Mouse (Mus musculus) erythroblast, embryonic 14.5 days (primary cell): ENCODE data around the gene Pomc.

Experiments
- GATA1 ChIP-seq: IDR thresholded peaks from 2 replicates; pipeline ENCODE4 v1.6.1; 2012; ENCODE audit warnings: low read length, inconsistent platforms, mixed read lengths
- TAL1 ChIP-seq: IDR thresholded peaks from 3 replicates; pipeline ENCODE4 v1.6.1; 2012; ENCODE audit warnings: low read length, inconsistent platforms, mixed read lengths

DNA sequence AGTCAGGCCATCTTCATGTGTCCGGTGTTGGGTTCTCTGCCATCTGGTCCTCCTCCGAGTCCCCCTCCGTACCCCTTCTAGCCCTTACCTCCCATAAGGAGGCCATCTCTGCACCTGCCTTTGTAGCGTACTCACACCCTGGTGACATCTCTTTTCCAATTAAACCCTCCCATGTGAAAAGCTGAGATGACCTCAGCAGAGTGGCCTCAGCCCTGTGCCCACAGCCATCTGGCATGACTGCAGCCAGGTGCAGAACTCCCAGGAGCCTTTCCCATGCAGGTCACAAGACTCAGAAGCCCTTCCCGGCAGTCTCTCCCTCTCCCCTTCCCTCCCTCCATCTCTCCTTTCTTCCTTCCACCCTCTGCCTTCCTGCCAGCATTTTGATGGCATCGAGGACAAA, 7.2 kb upstream of the Pomc start:
- TF ChIP-seq GATA1 (no peak), TAL1 (no peak)
